Mouse (Mus musculus) heart, adult 2 months (tissue): Measurements from ENCODE around the gene Krtap5-1. TPM values are rescaled to one million over a fixed set of nuclear protein-coding genes. Genes with fewer than 3 reads are reported as not detected.
"Not testable (repeated sequence)": the region's sequence is repeated elsewhere in the genome, so short reads cannot be mapped to it uniquely, and the experiment has no call there.

Source experiments
- DNase-seq, 2 experiments: peaks; one replicate each; pipeline ENCODE4 v3.0.0; 2021
- H3K27ac ChIP-seq: fragments of 200-600 bp; 2 replicates; pipeline ENCODE4 v1.8.1; 2022
- H3K27me3 ChIP-seq: fragments of 200-500 bp; 2 replicates; pipeline ENCODE4 v1.6.1; 2012; ENCODE audit warnings: mild to moderate bottlenecking, low read length, inconsistent platforms, mixed read lengths; ENCODE audit not compliant: control insufficient read depth, insufficient read depth
- H3K36me3 ChIP-seq: fragments of 200-500 bp; 2 replicates; pipeline ENCODE4 v1.6.1; 2012; ENCODE audit warnings: low read length, inconsistent platforms; ENCODE audit not compliant: control insufficient read depth, insufficient read depth
- H3K4me1 ChIP-seq: fragments of 200-500 bp; 2 replicates; pipeline ENCODE4 v1.6.1; 2011; ENCODE audit warnings: low read length; ENCODE audit not compliant: control insufficient read depth, insufficient read depth
- H3K4me3 ChIP-seq: fragments of 200-600 bp; 2 replicates; pipeline ENCODE4 v1.8.1; 2022
- H3K79me2 ChIP-seq: fragments of 200-500 bp; replicated peaks from 2 replicates; pipeline ENCODE4 v1.6.1; 2012; ENCODE audit warnings: mild to moderate bottlenecking, inconsistent platforms, low read length, moderate library complexity, mixed read lengths; ENCODE audit not compliant: control insufficient read depth, insufficient read depth
- H3K9ac ChIP-seq: fragments of 200-500 bp; 2 replicates; pipeline ENCODE4 v1.6.1; 2012; ENCODE audit warnings: low read depth, mild to moderate bottlenecking, control low read depth, inconsistent platforms, low read length, mixed read lengths
- CTCF ChIP-seq: fragments of 200-600 bp; IDR thresholded peaks from 2 replicates; pipeline ENCODE4 v1.8.1; 2022; ENCODE audit warnings: antibody characterized with exemption, mild to moderate bottlenecking, moderate library complexity
- EP300 ChIP-seq: fragments of 200-500 bp; IDR thresholded peaks from 2 replicates; pipeline ENCODE4 v1.6.1; 2011; ENCODE audit warnings: low read depth, low read length, control low read depth; ENCODE audit not compliant: insufficient read depth
- POLR2A ChIP-seq: fragments of 200-500 bp; IDR thresholded peaks from 2 replicates; pipeline ENCODE4 v1.6.1; 2011; ENCODE audit warnings: mild to moderate bottlenecking, low read depth, low read length, control low read depth; ENCODE audit not compliant: insufficient read depth
- WGBS: fragments of 180-500 bp; shearing (Covaris S2); methylation state at CpG from one replicate; pipeline ENCODE4 v1.1.7; 2018; 5-methylcytosine and 5-hydroxymethylcytosine counted together
- intact Hi-C: fragments of 180-260 bp; cut with DNase I; formaldehyde crosslinking; loops from one replicate; pipeline ENCODE4 v1.15.1; 2025
- polyA plus RNA-seq: library from polyadenylated mRNA; depleted of rRNA; stranded (reverse); fragments of >200 nt; gene quantifications from 2 replicates; pipeline ENCODE4 v1.2.3, GENCODE M21; 2012
- total RNA-seq, 2 experiments: library from RNA; stranded (reverse); gene quantifications; 2 replicates each; pipeline ENCODE4 v1.2.3; 2021

Gene Krtap5-1
- total and polyA plus RNA-seq, 3 experiments, result not detected

- Histone ChIP-seq H3K4me1 (no peaks in the 10 kb centered on the region), H3K27ac (no peak within 1 kb of the TSS), H3K4me3 (no peak within 1 kb of the TSS), H3K79me2 (no peaks in the 10 kb centered on the region), H3K9ac (no peak within 1 kb of the TSS), H3K27me3 (no peaks in the 10 kb centered on the region), H3K36me3 (no peaks in the 10 kb centered on the region)
- no peak for TF ChIP-seq EP300
- TF ChIP-seq POLR2A, result no peak
- no peak for TF ChIP-seq CTCF
- intact Hi-C loops, result no loop called here
- WGBS, result 35% methylated on average over 3 of the region's 3 CpGs
- DNase-seq, result no peak
Observed at GRCm38 (mm10) chr7:142303249-142303648, 6.3 kb upstream of the Krtap5-1 start, which contains the start of gene Krtap5-4. Krtap5-4 (plus strand) TSS chr7:142303549.

GRCm38 (mm10) chr7:142296108-142296507, 810 bp downstream of the Krtap5-1 start:
- H3K27me3 ChIP-seq, intact Hi-C loops, H3K79me2 ChIP-seq, H3K36me3 ChIP-seq, H3K9ac ChIP-seq, H3K4me1 ChIP-seq, H3K4me3 ChIP-seq, DNase-seq, H3K27ac ChIP-seq: not testable (repeated sequence)
- 22% methylated on average over 4 of the region's 4 CpGs for WGBS

DNA sequence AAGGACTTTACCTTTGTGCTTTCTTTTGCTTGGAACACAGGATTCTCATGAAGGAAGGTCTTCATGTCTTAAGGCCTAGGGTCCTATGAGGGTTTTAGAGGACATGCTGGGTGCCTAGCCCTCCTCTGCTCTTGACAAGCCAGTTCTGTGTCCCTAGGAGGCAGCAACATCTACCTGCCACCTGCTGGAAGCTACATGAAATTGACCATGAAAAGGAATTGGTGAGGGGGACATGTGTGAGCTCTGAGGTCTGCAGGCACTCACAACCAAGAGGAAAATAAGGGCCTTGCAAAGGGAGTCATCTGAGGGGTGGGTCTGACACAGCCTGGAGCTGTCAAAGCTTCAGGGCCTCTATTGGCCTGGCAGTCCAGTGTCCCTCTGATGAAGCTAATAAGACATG, 1.5 kb downstream of the Krtap5-1 start:
- TF ChIP-seq CTCF (peak; percentile 32), EP300 (no peak)
- no peaks in the 10 kb centered on the region for H3K36me3 ChIP-seq
- intact Hi-C loops, result no loop called here
- H3K27me3 ChIP-seq, result no peaks in the 10 kb centered on the region
- no peak for DNase-seq
- peaks cover 1% of the 10 kb centered on the region; the same call in 1 of the 2 replicates for H3K4me1 ChIP-seq
- H3K79me2 ChIP-seq, result no peaks in the 10 kb centered on the region
- H3K4me3 ChIP-seq, result no peak overlapping the region
- no peak overlapping the region for H3K27ac ChIP-seq
- no peak overlapping the region for H3K9ac ChIP-seq

GRCm38 (mm10) chr7:142293851-142294250, 3.1 kb downstream of the Krtap5-1 start:
- H3K4me1 ChIP-seq, H3K4me3 ChIP-seq, intact Hi-C loops, H3K27me3 ChIP-seq, H3K36me3 ChIP-seq, H3K27ac ChIP-seq, H3K79me2 ChIP-seq, H3K9ac ChIP-seq: not testable (repeated sequence)
- WGBS, result 9% methylated on average over 2 of the region's 2 CpGs
- peak in 1 of 2 experiments; percentile 25 for DNase-seq
- peak; percentile 71 for TF ChIP-seq CTCF

- H3K4me3 ChIP-seq, H3K36me3 ChIP-seq, H3K4me1 ChIP-seq, H3K79me2 ChIP-seq, H3K27ac ChIP-seq, H3K9ac ChIP-seq, H3K27me3 ChIP-seq, DNase-seq: not testable (repeated sequence)
- intact Hi-C loops, result loop anchor here (2.0 kb wide), 1 partner anchor 139 kb away; no protein-coding TSS in a partner anchor
- 69% methylated on average over 9 of the region's 9 CpGs for WGBS
Observed at GRCm38 (mm10) chr7:142285910-142286612, 10.9 kb downstream of the Krtap5-1 start.

GRCm38 (mm10) chr7:142285130-142285835, 11.6 kb downstream of the Krtap5-1 start:
- WGBS, result 27% methylated on average over 23 of the region's 23 CpGs
- peak; percentile 31 to 40 for DNase-seq
- Histone ChIP-seq H3K9ac (no peak overlapping the region), H3K79me2 (no peaks in the 10 kb centered on the region), H3K4me3 (peak overlapping the region; percentile 64), H3K27me3 (no peaks in the 10 kb centered on the region), H3K4me1 (no peaks in the 10 kb centered on the region), H3K27ac (peak overlapping the region; percentile 86), H3K36me3 (no peaks in the 10 kb centered on the region)
- intact Hi-C loops, result loop anchor here (2.0 kb wide), 1 partner anchor 138 kb away; no protein-coding TSS in a partner anchor
- TF ChIP-seq EP300 (no peak), POLR2A (no peak), CTCF (peak; percentile 51)
